Mouse (Mus musculus): ENCODE measurements around the gene Apof.
A peak's percentile ranks its signal among the peaks of the same experiment; 100 is the strongest.

DNA sequence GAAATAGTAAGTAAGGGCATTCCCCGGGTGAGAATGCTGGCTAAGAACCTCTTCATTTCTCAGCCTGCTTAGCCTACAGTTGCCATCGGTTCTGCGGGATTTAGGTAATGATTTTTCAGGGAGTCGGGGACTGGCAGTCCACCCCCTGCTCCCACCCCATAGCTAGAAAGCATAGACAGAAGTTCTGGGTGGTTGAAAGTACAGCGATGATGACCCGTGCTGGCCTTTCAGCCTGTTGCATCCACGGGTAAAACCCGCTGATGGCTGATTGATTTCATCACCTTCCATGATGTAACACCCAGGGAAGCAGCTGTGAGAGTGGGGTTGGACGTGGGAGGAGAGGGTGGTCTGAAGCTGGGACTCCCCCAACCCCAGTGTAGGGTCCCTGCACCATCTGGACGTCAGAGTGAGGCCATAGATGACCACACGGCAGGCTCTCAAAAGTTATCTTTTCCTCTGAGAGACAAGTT lies 30.3 kb downstream of the Apof start, which contains the start of gene Il23a:
- no peak for TF ChIP-seq ZKSCAN1 (IDR thresholded peaks at IDR 0.05; ENCODE audit: borderline replicate concordance, low read depth, low read length)
- no peak for TF ChIP-seq CHD1 (IDR thresholded peaks at IDR 0.05; ENCODE audit: low read depth, low read length)
- TF ChIP-seq CTCF (conservative IDR thresholded peaks at IDR 0.05 in 1 of 2, IDR thresholded peaks at IDR 0.05 in 1 of 2; ENCODE audit: low read depth in 2 of 2, low read length in 2 of 2): no peak
- peak; percentile 50 for TF ChIP-seq BHLHE40 (IDR thresholded peaks at IDR 0.05; ENCODE audit: low read depth, low read length)
